23 mouse cellular contexts compared by ENCODE assay signal in genomic region chr2:75477076-75477475, GRCm38 (mm10).
DNase-seq lines count a peak whose midpoint lies in the region; ATAC-seq lines count a peak whose summit lies in the region.
"Had no signal": no experiment of that assay in that cellular context is flagged by ENCODE, and none has a peak within 500 bp of the region (broad histone marks: within the 10 kb centered on the region; RNA-seq: fewer than 3 reads in every experiment).

No protein-coding gene starts in this region.

- H3K36me3 ChIP-seq in forebrain, embryonic 14.5 days (ENCODE audit: control insufficient read depth, insufficient read depth, low read length): no peaks in the 10 kb centered on the region
- H3K36me3 ChIP-seq in forebrain, embryonic 10.5 days (replicated peaks): no peaks in the 10 kb centered on the region
- H3K36me3 ChIP-seq in limb, embryonic 10.5 days: no peaks in the 10 kb centered on the region
- H3K36me3 ChIP-seq: embryonic facial prominence, embryonic 13.5 days; G1E; heart, embryonic 12.5 days; hindbrain, embryonic 10.5 days had no signal

- 75% methylated on average over 8 of the region's 8 CpGs for WGBS in forebrain, embryonic 14.5 days
- 90% methylated on average over 8 of the region's 8 CpGs for WGBS in forebrain, embryonic 10.5 days
- 72% methylated on average over 8 of the region's 8 CpGs for WGBS in limb, embryonic 10.5 days

- H3K27ac ChIP-seq in forebrain, embryonic 14.5 days (ENCODE audit: low read depth, low read length): 0 out of 2 replicates have a peak overlapping the region, but pooled peaks have one; percentile 15
- H3K27ac ChIP-seq in forebrain, embryonic 10.5 days: no peak overlapping the region
- H3K27ac ChIP-seq in limb, embryonic 10.5 days: 0 out of 2 replicates have a peak overlapping the region, but pooled peaks have one; percentile 5
- H3K27ac ChIP-seq: embryonic facial prominence, embryonic 13.5 days; forebrain, embryonic 13.5 days; gastrocnemius, adult 2 months; hindbrain, embryonic 10.5 days; hindbrain, embryonic 14.5 days had no signal

- no peak for DNase-seq in forebrain, embryonic 14.5 days (ENCODE audit: low spot score)
- no peak for DNase-seq in forebrain, embryonic 10.5 days (ENCODE audit: extremely low spot score, low spot score)
- DNase-seq in frontal cortex, postnatal 36 days (ENCODE audit: low spot score in 2 of 2): peak; percentile 13 to 26
- DNase-seq in frontal cortex, postnatal 10 days (ENCODE audit: low spot score in 2 of 2): no peak
- peak; percentile 21 for DNase-seq in right cerebral cortex, adult 18-20 months
- no peak for DNase-seq in right cerebral cortex, postnatal 25 days
- no peak for DNase-seq in limb, embryonic 10.5 days (ENCODE audit: low spot score)
- no peak for DNase-seq in kidney, postnatal 25 days
- DNase-seq: adrenal gland, adult 8-10 months; adrenal gland, postnatal 36 days; B cell, adult 2 months; cerebellum, adult 11-12 months; cerebellum, adult 9-10 months; cerebellum, postnatal 25 days; gastrocnemius, adult 2 months; gastrocnemius, postnatal 25 days had no signal

- no peak overlapping the region for H3K9ac ChIP-seq in forebrain, embryonic 14.5 days (ENCODE audit: low read length)
- H3K9ac ChIP-seq: embryonic facial prominence, embryonic 13.5 days; forebrain, embryonic 13.5 days; heart, embryonic 12.5 days; hindbrain, embryonic 14.5 days had no signal

- H3K9me3 ChIP-seq in forebrain, embryonic 14.5 days (replicated peaks; ENCODE audit: control insufficient read depth, low read length): no peaks in the 10 kb centered on the region
- H3K9me3 ChIP-seq in forebrain, embryonic 10.5 days: no peaks in the 10 kb centered on the region
- no peaks in the 10 kb centered on the region for H3K9me3 ChIP-seq in limb, embryonic 10.5 days (replicated peaks)
- H3K9me3 ChIP-seq: embryonic facial prominence, embryonic 13.5 days; forebrain, embryonic 13.5 days; G1E; heart, embryonic 12.5 days; hindbrain, embryonic 10.5 days had no signal

- ATAC-seq in forebrain, embryonic 14.5 days: no peak
- ATAC-seq: CD4-positive, CD25-positive, alpha-beta regulatory T cell, adult 4 months; forebrain, embryonic 13.5 days had no signal

- H3K4me2 ChIP-seq in forebrain, embryonic 14.5 days (ENCODE audit: low read length): no peak overlapping the region
- H3K4me2 ChIP-seq: embryonic facial prominence, embryonic 13.5 days; forebrain, embryonic 13.5 days; heart, embryonic 12.5 days; hindbrain, embryonic 14.5 days had no signal

- peaks cover 3% of the 10 kb centered on the region; the same call in 1 of the 2 replicates for H3K4me1 ChIP-seq in forebrain, embryonic 14.5 days (ENCODE audit: control insufficient read depth, insufficient read depth, low read length)
- H3K4me1 ChIP-seq in forebrain, embryonic 10.5 days: peaks cover 10% of the 10 kb centered on the region; the same call in 1 of the 2 replicates
- H3K4me1 ChIP-seq in limb, embryonic 10.5 days: peaks cover 25% of the 10 kb centered on the region

- no peaks in the 10 kb centered on the region for H3K27me3 ChIP-seq in forebrain, embryonic 14.5 days (replicated peaks; ENCODE audit: control insufficient read depth, insufficient read depth, low read length)
- H3K27me3 ChIP-seq in forebrain, embryonic 10.5 days (ENCODE audit: poor library complexity, severe bottlenecking): no peaks in the 10 kb centered on the region
- no peaks in the 10 kb centered on the region for H3K27me3 ChIP-seq in limb, embryonic 10.5 days (ENCODE audit: low read depth, poor library complexity, severe bottlenecking)
- H3K27me3 ChIP-seq: embryonic facial prominence, embryonic 13.5 days; forebrain, embryonic 13.5 days; heart, embryonic 12.5 days had no signal

- H3K4me3 ChIP-seq in forebrain, embryonic 14.5 days (ENCODE audit: low read depth, low read length): no peak overlapping the region
- H3K4me3 ChIP-seq in forebrain, embryonic 10.5 days: no peak overlapping the region
- no peak overlapping the region for H3K4me3 ChIP-seq in limb, embryonic 10.5 days
- H3K4me3 ChIP-seq: embryonic facial prominence, embryonic 13.5 days; forebrain, embryonic 13.5 days; gastrocnemius, adult 2 months; heart, embryonic 12.5 days; hindbrain, embryonic 10.5 days had no signal

Comparison
In these comparisons a context has a peak if more than half of its experiments do, and no peak if none do; other contexts are left out.
1. DNase-seq: peak in frontal cortex, postnatal 36 days (2 of 2) and right cerebral cortex, adult 18-20 months (single experiment); none in forebrain, embryonic 14.5 days (single experiment), forebrain, embryonic 10.5 days (single experiment), frontal cortex, postnatal 10 days (0 of 2), right cerebral cortex, postnatal 25 days (single experiment), limb, embryonic 10.5 days (single experiment) and kidney, postnatal 25 days (0 of 2).